Mouse (Mus musculus) brain, embryonic 14.5 days (tissue): ENCODE measurements around the gene C330007P06Rik.

Source experiments
- CTCF ChIP-seq: fragments of 200-500 bp; IDR thresholded peaks from 2 replicates; pipeline ENCODE4 v1.5.1; 2012; ENCODE audit warnings: inconsistent platforms, mild to moderate bottlenecking, moderate library complexity, borderline replicate concordance; ENCODE audit not compliant: insufficient read depth, insufficient read length; ENCODE audit errors: extremely low read depth
- POLR2A ChIP-seq: fragments of 200-500 bp; IDR thresholded peaks from 2 replicates; pipeline ENCODE4 v1.6.1; 2012; ENCODE audit warnings: mild to moderate bottlenecking, inconsistent platforms, borderline replicate concordance; ENCODE audit not compliant: poor library complexity, insufficient read depth, insufficient read length, severe bottlenecking; ENCODE audit errors: extremely low read depth

GRCm38 (mm10) chrX:36843346-36843990 is 30.4 kb downstream of the C330007P06Rik start:
- TF ChIP-seq CTCF = no peak
- TF ChIP-seq POLR2A = no peak
